Mouse (Mus musculus) 3T3-L1 (cell line): Measurements from ENCODE around the gene Card6.

Experiments used
- DNase-seq: peaks from one replicate; pipeline ENCODE4 v3.0.0-alpha.2; 2015; ENCODE audit warnings: low read depth, low spot score

Card6 gene

DNA sequence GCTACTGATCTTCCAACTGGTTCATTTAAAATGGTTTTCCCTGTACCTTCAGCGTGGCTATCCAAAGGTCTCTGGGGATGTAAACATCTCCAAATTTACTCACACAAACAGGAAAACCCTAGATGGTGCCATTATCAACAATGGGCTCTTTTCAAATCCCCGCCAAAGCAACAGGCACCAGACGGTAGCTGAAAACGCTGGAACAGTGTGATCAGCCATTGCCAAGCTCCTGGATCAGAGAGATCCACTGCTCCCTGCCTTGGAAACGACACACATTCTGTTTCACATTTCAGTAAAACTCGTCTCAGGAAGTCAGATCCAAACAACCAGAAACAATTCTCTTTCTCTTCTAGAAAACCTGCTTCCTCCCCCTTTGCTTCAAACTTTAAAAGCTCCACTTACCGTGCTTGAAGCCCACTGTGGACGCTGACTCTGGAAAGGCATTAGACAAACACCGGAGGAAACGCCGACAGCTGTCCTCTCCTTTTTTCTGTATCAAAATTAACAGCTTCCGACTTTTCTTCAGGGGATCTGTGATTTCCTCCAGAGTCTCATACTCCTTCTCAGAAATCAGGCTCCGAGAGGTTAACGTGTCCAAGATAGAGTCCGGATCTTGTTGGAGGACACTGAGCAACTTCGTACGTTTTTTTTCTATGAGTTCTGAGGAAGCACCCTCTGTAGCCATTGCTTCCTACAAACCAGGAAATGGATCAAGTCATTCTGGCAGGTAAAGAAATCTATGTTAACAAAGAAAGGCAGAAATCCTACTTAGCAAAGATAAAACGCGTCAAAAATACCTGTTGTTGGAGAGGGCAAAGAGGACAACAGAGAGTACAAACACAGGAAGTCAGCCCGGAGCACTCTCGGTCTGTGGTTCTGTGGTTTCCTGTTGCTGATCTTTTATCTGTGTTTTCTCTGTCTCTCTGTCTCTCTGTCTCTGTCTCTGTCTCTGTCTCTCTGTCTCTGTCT lies at the start of gene Card6:
Gene Card6 (minus strand): TSS at position 854 of the 969 bp plus-strand sequence.
- no peak for DNase-seq

DNA sequence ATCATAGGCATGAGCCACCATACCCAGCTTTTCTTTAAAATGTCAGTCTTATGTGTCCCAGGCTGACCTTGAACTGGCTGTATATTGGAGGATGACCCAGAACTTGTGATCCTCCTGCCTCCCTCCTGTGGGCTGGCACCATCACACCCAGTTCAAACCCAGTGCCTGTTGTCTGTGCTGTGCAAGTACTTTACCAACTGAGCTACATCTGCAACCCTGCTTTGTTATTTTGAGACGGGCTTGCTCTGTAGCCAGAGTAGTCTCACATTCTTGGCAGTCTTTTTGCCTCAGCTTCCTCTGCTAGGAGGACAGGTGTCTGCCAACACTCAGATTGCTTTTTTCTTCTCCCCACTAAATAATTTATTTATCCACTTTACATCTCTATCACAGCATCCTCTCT lies 49.0 kb upstream of the Card6 start:
- no peak for DNase-seq

DNA sequence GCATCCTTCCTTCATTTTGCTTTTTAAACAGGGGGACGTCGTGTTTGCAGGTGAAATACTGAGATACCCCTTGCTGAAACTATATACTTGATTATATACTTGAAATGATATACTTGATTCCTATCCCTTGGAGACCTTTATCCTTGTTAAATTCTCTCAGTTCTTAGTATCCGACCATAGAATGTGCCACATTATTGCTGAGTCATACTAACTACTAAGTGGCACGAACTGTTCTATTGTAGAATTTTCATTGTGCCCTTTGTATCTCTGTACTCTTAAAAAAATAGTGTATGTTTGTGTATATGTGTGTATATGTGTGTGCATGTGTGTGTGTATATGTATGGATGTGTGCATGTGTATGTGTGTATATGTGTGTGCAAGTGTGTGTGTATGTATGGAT lies 48.0 kb upstream of the Card6 start:
- peak; percentile 20 for DNase-seq

DNA sequence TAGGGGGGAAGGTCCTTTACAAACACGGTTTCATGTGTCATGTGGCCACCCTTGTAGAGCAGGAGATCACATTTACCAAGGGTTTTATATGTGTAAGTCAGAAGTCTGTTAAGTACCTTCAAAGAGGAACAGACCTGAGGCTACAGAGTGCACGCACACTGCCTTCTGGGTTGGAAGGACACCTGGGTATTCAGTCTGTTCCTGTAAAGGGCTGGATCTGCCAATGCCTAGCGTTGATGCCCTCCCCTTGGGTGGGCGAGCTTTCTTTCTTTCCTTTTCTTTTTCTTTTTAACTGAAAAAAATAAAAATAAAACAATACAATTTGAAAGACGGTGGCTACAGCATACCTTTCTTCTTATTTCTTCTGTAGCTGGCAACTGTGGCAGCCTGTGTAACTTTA lies 46.8 kb upstream of the Card6 start:
- no peak for DNase-seq

DNA sequence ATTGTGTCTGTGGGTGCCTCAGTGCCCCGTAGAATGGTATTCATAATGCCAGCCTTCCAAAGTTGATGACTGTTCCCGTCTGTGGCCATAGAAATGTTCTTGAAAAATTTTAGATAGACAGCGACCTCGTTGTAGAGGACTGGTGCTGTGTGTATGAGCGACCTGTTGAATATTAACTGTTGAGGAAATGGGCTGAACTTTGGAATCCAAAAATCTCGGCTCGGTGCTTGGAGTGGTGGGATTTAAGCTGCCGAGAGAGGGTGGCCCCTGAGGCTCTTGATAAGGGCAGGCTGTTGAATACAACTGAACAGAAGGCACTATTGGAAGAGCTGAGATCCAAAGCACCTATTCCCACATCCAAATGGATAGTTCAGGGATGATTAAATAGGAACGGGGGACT lies 46.3 kb upstream of the Card6 start:
- no peak for DNase-seq

DNA sequence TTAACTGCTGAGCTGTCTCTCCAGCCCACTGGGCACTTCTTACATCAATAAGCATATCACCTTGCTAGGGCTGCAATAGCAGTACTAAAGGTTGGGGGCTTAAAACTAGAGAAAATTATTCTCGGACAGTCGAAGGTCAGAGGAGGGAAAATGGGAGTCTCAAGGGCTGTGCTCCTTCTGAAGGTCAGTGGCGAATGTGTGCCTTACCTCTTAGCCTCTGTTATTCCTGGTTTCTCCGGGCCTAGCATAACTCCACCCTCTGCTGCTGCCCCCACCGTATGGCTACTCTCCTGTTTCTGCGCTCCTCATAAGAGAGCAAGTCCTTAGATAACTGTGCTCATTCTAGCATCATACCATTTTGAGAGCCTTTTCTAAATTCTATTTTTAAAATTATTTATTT lies 43.8 kb upstream of the Card6 start:
- DNase-seq: no peak

DNA sequence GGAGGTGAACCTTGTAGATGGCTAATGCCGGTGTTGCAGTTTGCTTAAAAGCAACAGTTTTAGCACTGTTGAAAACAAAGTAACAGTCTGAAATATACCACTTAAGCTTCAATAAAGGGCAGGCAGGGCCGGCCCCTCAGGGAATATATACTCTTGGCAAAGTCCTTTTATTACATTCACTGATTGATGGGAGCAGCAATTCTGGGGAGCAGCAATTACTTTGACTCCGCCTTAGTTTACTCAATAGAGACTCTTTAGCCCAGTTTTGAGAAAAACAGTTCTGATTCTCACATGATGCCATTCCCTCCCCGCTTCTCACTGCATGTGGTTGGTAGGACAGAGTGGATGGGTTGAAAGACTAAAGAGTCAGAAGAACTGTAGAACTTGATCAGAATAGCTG lies 40.8 kb upstream of the Card6 start:
- no peak for DNase-seq

DNA sequence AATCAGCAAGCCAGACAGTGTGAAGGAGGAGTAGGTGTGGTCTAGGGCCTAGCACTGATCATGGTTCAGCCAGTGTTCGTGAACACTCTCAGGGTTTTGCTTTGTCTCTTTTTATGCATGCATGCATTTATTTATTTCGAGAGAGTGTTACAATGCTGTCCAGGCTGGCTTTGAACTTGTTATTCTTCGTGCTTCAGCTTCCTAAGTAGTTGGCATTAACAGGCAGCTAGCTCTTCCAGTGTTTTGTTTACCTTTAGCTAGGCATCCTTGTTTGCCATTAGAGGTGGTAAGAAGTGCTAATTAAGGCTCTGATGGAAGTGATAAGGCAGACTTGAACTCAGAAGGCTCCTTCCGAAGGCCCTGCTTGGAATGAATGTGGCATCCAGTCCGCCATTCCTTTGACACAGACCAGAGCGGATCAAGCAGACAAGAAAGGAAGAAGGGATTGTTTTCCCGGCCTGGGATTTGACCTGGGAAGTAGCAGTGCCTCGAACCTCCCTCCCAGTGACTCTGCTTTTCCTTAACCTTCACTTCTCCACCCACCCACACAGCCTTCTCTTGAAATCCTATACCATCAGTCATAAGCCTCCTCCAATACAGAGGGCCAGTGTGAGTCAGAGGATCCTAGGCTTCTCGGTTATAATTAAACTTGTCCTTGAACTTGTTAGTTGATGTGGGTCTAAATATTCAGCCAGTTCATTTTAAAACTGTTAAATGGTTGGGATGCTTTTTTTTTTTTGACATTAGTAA lies 37.0 kb upstream of the Card6 start:
- DNase-seq: peak; percentile 88

DNA sequence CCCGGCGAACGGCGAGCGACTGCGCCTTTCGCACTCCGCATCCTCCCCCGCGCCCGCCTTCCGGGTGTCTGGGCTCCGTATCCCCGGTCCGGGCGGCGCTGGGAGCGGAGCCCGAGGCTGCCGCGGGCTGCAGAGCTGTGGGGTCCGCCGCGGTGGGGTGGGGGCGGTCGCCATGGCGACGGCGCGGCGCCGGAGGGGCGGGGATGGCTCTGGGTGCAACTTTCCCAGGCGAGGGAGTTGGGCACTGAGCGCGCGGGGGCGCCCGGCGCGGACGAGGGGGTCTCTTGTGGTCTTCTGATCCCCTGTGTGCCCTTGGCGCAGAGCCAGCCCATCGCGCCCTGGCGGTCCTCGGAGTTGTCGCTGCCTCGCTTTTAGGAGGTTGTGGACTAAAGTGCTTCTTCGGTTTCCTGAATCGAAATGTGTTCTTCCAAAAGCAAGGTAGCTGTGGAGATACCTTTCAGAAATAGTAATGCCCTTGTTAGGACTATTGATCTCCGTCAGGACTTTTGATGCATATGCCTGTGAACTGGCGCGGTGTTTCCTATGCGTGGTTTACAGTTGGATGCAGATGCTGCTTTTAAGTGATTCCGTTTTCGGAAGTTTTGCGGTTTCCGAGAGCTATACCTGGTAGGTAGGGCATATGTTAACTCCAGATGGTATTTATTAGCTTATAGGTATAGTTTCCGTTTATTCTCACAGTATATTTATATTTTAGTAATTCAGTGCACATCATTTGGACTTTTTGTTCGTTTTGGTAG lies 35.9 kb upstream of the Card6 start:
- DNase-seq: peak; percentile 66

DNA sequence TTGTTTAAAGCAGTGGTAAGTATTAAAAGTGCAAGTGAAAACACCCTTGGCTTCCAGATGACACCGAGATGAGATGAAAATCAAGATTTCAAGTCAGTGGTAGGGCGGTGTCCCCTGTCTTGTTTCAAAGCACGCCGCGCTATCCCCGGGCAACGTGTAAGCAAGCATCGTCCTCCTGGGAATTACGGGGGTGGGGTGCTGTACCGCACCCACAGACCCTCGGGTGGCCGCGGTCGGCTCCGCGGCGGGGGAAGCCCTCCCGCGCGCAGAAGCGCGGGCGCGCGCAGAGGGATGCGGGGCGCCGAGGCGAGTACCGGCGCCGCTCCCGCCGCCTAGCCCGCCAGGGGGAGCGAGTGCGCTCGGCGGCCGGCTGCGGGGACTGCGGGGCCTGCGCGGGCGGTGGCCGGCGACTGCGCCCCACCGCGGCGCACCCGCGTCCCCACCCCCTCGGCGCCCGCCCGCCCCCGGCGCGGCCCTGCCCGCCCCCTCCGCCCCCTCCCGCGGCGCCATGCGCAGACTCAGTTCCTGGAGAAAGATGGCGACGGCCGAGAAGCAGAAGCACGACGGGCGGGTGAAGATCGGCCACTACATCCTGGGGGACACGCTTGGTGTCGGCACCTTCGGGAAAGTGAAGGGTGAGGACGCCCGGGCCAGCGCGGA lies 35.2 kb upstream of the Card6 start, which contains the start of gene Prkaa1:
Gene Prkaa1 (plus strand): TSS at position 501 of the 660 bp plus-strand sequence.
- peak; percentile 71 for DNase-seq

DNA sequence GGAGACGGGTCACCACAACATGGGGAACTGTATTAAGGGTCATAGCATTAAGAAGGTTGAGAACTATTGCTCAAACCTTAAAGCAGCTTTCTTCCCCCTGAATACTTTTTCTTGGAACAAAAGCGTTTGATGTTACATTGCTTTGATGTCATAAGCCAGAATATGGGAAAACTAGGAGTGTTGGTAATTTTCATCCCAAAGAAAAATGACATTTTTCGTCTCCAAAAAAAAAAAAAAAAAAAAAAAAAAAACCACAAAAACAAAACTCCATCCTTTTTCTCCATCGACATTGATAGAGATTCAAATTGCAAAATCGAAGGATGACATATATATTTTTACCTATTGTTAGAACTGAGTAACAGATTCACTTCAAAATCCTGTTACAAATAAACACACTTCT lies 34.4 kb upstream of the Card6 start:
- no peak for DNase-seq

DNA sequence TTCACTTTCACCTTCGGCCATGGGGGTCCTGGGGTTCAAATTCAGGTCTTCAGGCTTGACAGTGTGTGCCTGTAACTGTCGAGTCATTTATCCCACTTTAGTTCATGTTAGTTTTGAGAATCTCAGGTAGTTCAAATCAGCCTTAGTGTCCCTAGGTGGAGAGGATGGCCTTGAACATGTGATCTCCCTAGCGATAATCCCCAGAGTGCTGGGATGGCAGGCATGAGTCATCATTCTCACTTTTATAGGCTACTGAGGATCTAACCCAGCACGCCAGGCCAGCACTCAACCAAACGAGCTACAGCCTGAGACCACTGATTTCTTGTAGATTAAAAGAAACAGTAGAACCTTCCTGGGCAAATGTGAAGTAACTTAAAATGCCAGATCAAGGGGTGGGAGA lies 33.7 kb upstream of the Card6 start:
- no peak for DNase-seq

DNA sequence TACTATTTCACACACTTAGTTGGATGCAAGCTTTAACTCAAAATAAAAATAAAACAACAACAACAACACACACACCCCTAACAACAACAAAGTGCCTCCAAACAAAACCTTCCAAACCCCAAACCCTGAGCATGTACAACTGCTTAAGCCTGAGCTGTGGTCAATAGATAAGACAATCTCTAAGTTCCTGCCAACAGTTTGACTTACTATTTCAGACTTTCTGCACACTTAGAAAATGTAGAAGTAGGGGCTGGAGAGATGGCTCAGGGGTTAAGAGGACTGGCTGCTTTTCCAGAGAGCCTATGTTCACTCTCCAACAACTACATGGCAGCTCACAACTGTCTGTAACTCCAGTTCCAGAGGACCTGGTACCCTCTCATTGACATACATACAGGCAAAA lies 32.0 kb upstream of the Card6 start:
- DNase-seq: no peak

DNA sequence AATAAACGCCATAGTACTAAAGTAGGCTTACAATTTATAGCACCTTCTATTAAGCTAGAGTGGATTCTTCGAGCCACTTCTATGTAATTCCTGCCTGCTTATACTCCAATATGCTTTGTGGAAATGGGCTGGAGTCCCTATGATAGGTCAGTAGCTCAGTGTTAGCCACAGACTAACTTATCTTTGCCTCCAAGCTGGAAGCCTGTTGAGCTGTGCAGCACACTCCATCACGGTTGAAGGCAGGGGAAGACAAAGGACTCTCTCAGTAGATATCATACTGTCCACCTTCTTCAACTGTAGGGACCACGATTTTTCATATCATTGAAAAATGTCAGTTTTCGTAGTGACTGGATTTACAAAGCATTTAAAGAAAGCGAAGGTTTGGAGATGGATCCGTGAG lies 31.5 kb upstream of the Card6 start:
- no peak for DNase-seq

DNA sequence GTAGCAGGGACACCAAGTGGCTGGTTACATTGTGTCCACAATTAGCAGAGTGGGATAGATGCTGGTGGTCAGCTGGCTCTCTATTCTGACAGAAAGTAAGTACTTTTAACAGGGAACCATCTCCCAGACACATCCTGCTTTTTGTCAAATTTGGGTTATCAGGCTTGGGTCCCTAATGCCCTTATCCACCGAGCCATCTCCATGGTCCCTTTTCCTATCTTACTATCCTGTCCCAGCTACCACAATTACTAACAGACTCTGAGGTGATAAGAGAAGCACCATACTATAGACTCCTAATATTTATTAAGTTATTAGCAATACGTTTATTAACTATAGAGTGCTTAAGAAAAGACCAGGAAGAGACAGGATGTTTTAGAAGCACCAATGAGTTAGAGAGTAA lies 31.0 kb upstream of the Card6 start:
- DNase-seq: no peak

DNA sequence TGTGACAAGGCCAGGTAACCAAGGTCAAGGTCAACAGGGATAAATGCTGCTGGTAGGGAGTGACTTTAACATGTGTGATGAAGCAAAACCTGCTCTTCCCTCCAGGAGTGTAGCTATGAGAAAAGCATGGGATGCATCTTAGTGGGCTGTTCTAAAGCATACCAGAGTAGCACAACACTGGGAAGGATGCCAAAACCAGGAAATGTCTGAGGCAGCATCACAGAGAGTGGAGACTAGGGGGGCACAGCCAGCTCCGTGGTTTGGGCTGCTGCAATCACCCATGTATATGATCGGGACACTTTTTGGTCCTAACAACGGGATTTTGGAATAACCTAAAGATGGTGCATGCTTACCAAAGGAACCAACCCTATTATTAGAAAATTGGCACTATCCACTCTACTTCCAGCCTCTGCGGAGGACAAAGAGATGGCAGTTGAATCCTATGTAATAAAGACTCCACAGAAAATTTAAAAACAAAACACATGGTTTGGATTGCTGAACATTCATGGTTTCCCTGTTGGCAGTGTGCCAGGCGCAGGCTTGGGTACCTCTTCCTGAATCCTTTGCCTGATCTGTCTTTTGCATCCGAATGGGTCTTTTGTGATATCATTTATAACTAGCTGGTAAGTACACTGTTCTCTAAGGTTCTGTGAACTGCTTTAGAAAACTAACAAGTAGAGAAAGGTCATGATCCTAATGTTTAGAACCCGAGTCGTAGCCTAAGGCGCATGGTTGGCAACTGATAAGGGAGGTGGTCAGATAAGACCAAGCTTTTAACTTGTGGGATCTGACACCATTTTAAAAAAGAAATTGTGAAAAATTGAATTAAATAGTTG lies 29.9 kb upstream of the Card6 start:
- peak; percentile 62 for DNase-seq

DNA sequence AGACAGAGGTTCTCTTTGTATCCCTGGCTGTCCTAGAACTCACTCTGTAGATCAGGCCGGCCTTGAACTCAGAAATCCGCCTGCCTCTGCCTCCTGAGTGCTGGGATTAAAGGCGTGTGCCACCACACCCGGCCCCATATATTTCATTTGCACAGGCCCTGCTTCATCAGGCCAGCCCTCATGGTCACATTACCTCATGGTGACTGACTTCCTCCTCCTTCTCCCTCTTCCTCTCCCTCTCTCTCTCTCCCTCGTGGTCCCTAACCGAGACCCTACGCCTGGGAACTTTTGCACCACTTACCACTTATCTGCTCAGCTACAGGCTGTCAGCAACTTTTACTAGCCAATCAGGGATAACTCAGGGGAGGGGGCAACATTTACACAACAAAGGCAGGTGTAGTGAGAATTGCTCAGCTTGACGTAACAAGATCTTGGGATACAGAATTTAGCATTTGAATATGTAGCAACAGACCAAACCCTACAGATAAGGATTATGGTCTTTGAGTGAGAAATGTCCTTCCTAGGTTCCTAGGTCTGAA lies 26.7 kb upstream of the Card6 start:
- no peak for DNase-seq

DNA sequence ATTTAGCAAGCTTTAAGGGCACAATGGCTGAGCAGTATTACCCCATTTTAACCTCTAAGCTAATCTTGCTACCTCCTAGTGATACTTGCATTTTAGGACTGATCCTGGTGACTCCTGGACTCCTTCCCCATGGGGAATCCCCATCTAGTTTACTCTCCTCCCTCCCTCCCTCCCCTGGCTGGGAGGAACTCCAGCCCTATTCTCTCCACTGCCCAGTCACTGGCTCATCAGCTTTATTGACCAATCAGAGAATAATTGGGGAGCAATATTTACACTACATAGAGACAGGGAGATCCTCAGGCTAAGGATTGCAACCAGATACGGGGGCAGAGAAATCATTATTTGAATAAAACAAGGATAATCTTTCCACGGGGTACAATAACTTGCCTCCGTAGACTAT lies 25.8 kb upstream of the Card6 start:
- no peak for DNase-seq

DNA sequence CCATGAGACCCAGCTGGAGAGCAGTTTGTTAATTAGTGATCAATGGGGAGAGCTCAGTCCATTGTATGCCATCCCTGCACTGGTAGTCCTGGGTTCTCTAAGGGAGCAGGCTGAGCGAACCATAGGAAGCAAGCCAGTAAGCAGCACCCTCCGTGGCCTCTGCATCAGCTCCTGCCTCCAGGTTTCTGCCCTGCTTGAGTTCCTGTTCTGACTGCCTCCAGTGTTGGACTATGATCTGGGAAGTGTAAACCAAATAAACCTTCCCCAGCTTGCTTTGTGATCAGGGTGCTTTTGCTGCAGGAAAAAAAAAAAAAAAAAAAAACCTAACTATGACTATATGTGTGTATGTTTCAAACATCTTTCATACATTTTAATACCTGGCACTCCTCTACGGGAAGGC lies 25.0 kb upstream of the Card6 start:
- DNase-seq: no peak
